Mouse (Mus musculus) layer of hippocampus, postnatal 10 days (tissue): ENCODE data around the gene Gja8. TPM values are rescaled to one million over a fixed set of nuclear protein-coding genes. Genes with fewer than 3 reads are reported as not detected.
A peak's percentile ranks its signal among the peaks of the same experiment; 100 is the strongest.

Experiments
- DNase-seq, 2 experiments: peaks; one replicate each; pipeline ENCODE4 v3.0.0; 2021; ENCODE audit warnings: low spot score in 2 of 2
- long read RNA-seq: library from polyadenylated mRNA; stranded (forward); transcript quantifications from one replicate; pipeline ENCODE4 v2.0.0, GENCODE M21; 2023
- total RNA-seq, 2 experiments: library from RNA; stranded (reverse); gene quantifications; 2 replicates each; pipeline ENCODE4 v1.2.3; 2021

The Gja8 gene
- total RNA-seq: not detected
- long read RNA-seq: 0 reads

DNA sequence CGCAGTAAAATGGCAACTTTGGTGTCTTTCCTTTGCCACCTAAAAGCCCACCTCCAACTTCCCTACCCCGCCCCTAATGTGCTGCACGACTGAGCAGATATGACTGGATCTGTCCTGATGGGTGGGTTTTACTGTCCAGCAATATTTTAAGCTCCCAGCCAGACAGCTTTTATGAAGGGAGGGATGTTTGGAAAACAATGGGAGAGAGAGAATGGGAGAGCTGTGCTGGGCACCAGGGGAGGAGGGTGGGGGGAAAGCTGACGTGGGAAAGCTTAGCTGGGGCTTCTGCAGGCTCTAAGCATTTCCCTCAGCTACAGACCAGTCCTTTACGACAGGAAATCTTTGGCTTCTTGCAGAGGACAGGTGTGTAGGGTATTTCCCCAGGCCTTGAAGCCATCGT lies at the start of gene Gja8:
Gene Gja8, minus strand, starts transcription at position 101 of the 400 bp plus-strand sequence.
- no peak for DNase-seq

DNA sequence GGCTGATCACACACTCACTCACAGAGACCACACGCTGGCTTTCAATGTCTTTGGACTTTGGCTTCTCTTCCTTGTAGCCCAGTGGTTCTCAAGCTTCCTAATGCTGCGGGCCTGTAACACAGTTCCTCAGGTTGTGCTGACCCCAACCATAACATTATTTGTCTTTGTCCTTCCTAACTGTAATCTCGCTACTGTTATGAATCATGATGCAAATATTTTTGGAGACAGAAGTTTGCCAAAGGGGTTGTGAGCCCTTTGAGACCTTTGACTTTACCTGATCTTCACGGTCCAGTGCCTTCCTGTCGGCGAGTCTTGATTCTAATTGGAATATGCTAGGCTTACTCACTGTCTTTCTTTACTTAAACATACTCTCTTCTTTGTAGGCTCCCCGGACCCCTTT lies 48.6 kb upstream of the Gja8 start:
- no peak for DNase-seq

DNA sequence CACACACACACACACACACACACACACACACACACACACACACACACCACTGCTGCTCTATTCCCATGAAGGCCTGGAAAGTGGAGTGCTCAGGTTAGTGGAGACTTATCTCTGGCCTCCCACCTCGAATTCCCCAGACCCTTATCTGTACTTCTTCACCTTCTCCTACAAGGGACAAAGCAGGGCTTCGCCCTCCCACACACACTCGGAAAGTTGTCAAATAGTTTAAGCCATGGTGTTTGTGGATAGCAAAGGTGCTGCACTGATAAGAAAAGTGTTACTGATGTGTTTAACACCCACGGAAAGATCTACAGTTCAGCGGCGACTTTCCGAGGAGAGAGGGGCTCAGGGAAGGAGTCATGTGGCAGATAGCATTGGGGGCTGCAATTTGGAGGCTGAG lies 45.2 kb upstream of the Gja8 start:
- no peak for DNase-seq

DNA sequence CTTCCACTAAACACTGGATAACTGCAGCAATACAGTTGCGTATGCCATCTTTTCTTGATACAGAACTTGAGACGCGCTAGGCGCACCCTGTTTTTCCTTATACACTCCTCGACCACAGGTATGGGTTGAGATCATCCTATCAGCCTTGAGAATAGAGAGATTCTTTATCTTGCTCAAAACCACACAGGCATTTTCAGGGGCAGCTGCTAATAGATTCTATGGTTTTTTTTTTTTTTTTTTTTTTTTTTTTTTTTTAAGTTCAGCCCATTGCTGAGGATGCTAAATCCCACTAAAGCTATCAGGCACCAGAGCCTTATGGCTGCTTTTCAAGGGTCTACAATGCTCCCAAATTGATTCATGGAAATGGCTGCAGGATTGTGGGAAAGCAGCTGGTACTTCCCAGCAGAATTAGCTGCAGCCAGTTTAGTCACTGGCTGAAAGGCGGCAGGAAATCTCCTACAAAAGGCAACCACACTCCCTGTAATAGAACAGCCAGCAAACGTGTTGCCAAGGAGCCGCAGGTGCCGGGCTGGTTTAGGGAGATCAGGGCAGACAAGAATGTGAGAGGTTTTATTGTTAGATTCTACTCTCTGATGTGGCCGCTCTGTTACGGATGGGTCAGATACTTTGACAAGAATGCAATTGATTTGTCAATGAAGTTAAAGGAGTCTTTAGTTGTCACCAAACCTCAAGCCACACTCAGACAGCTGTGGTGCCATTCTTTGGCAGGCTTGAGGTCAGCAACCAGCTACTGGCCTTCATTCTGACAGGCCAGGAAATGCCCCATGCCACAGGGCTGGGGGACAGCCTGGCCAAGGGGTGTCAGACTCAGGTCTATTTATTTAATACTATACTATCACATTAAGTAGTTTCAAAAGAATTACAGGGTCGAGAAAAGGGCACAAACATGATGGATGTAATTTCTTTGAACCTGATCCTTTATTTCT lies 37.5 kb upstream of the Gja8 start:
- DNase-seq: peak; percentile 27 to 29

DNA sequence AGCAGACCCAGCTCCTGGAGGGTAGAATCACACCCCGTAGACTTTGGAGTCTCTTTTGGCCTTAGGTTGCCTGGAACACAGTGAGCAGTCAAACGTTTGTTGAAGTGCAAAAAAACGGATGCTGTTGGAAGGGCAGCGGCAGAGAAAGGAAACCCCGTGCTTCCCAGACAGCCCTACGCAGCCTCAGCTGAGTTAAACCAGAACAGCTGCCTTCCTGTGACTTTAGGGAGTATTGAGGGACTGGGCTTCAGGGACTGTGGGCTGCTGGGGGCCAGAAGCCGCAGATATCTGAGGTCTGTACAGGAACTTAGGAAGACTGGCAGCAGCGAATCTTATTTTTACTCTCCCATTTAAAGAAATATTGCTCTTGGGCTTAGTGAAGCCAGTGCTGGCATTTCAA lies 34.8 kb upstream of the Gja8 start:
- no peak for DNase-seq

DNA sequence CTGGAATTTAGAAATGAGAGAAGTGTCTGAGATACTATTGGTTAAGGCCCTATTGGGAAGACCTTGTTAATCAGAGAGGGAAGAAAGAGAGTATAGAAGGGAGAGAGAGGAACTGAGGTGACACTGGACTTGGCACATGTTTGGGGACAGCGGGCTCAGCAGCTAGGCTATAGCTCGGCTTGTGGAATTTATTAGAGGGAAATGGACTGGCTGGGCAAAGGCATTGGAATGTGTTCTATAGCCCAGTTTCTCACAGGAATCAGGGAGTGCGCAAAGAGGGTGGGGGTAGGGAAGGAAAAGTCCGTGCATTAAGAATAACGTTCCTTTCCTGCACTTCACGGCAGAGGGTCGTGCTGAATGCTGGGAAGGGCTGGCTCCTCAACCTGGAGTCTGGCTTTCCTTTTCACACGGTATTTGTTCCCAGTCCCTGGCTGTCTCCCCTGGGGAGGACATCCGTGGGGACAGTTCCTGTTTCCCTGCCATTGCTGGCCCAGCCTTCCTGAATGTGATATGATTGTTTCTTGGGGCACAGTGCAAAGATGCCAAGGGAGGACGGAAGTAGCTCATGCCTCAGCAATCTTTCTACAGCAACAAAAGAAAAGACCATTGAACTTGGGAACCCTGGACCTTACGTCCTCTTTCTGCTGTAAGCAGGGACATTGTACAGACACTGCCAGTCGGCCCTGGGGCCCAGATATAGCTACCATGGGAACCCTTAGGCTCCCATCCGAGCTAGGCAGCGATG lies 27.8 kb upstream of the Gja8 start:
- no peak for DNase-seq

DNA sequence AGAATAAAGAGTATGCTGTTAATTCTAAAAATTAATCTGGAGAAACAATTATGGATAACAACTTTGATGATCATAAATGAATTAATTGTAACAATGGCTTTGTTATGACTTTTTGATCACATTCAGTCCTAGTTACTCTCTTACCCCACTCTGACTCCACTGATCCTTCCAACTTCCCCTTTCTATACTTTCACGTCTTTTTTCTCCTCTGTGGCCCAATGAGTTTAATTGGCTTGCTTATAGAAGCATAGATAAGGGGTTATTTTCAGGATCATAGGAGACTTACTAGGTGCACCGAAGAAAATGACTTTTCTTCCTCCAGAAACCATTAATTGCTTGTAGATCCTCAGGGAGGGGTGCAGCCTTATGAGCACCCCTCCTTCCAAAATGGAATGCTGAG lies 16.9 kb upstream of the Gja8 start:
- no peak for DNase-seq

DNA sequence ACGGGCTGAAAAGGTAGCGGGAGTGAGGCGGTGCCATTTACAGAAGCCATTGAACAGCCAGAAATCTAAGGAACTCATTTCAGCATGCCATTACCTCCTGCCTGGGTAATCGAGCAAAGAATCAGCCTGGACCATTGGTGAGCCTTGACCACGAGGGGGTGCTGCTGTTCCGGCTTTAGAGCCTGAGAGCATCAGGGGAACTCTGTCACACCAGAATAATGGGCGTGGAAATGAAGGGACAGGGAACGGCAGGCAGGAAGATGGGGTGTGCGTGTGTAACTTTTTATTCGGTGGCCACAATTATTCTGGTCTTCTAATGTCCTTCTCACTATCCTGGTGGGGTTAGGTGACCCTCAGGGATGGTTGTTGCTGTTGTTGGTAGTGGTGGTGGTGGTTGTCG lies 12.9 kb upstream of the Gja8 start:
- DNase-seq: peak; percentile 95 to 96

DNA sequence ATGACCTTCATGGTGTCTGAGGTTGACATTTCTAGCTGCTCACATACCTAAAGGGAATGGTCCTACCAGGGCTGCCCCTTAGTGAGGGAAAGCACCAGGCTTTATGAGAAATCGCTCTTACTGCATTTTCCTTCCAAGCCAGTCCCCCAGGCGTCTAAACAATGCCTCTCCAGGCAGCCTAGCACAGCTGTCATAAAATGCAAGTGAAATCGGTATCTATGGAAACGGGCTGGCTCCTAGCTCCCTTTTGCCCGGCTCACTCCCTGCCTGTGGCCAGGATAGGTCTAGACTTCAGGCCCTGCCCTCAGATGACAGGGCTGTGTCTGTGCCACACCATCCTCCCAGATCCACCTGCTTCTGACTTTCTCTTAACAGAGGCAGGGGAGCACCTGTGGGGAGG lies 11.8 kb upstream of the Gja8 start:
- DNase-seq: peak; percentile 28 to 39

DNA sequence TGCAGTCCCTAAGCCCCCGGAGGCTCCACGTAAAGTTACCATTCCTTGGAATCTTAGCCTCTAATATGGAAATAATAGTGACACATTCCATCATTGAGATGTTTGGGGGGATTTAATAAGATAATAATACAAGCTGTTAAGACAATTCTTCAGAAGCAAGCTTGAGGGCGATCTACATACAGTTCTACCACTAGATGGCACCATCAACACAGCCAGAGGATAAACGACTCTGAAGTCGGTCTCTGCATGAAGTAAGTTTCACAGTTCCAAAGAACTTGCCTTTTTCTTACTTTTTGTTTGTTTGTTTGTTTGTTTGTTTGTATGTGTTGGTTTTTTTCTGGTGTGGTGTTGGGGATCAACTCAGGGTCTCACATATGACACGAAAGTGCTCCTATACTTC lies 10.4 kb upstream of the Gja8 start:
- no peak for DNase-seq

DNA sequence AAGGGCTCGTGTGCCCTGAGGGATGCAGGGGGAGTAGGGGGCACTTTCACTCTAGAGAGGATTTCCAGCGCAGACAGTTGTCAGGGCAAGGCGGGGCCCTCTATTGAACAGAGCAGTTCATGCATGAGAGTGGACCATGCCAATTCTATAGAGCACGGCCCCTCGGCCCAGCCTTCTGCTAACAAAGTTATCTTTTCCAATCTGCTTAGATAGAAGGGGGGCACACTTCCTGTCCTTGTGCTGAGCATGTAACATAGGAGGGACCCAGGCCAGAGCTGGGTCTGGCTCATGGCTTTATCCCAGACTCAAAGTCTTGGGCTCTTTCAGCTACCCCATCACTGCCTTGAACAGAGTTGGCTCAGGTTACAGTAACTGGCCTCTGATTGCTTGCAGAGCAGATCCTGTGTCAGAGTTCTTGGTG lies 5.5 kb upstream of the Gja8 start:
- DNase-seq: no peak

DNA sequence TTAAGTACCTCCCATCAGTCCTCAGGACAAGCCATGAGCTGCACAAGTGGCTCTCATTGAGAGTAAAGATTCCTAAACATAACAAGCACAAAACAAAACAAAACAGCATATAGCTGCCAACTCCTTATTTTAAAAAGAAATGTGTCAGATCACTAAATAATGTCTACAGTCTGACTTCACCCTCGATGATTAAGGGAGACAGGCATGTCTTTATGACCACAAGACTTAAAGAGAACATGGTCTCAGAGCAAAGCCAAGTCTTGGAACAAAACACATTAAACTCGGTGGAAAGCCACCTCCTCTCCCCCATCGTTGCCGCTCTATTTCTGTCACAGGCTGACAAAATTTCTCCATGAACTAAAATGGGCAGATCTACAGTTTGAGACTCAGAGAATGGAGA lies 1.2 kb downstream of the Gja8 start:
- no peak for DNase-seq

DNA sequence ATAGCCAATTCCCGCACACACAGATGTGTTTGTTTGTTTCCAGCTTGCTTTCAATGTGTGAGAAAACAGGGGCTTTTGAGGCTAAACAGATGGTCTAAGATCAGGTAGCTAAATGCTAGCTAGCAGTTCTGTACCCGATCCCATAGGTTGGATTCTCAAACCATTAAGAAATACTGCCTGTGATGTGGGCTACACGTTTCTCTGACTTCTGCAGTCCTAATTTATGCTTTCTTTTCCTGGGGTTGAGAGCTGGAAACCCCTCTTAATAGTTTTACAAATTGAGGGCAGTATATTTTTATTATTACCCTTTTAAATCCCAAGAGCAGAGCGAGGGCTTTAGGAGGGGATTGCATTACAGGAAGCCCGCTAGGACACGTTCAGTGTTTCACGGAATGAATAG lies 4.8 kb downstream of the Gja8 start:
- DNase-seq: no peak

DNA sequence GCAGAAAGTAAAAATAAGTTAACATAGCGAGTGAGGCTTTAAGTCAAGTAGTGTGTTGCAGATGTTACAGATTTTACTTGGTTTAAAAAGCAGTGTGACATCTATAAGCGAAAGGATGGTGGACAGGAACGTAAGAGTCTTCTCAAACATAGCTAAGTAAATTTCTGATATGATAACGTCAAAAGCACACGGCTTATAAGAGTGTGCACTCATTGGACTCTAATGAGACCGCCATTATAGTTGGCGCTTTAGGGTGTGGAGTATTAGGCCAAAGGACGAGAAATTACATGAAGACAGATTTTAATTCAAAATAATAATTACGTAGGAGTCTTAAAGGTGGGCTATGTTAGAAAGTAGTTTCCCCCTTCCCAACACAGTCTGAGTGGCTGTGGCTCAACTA lies 20.2 kb downstream of the Gja8 start:
- no peak for DNase-seq

DNA sequence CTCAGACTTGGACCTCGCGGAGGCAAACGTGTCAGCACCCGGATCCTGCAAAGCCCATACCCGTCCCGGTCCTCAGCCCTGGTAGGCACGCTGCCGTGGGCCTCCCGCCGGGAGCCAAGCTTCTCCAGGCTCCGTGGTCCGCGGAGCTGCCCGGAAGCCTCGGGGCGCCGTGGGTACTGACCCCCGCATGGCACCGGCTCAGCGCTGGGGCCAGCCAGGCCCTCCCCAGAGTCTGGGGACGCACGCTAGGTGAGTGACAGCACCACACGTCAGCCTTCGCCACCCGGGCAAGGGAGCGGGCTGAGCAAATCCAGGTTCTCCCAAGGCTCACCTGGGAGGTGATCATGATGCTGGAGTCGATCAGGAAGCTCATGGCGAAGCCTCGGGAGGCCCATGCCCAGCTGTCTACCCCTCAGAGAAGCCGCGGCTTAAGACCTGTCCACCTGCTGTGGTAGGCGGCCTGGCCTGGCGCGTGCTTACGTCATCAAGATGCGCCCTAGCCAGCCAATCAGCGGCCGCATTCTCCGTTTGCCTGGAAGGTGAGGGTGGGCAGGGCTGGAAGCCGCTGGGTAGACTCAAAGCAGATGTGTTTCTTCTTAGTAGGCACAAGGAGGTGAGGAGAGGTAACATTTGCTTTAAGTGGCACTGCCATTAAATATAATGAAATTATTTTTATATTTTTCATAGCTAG lies 20.8 kb downstream of the Gja8 start, which contains the start of gene Gpr89:
Gene Gpr89, minus strand, starts transcription at position 496 of the 691 bp plus-strand sequence.
- peak; percentile 96 for DNase-seq

DNA sequence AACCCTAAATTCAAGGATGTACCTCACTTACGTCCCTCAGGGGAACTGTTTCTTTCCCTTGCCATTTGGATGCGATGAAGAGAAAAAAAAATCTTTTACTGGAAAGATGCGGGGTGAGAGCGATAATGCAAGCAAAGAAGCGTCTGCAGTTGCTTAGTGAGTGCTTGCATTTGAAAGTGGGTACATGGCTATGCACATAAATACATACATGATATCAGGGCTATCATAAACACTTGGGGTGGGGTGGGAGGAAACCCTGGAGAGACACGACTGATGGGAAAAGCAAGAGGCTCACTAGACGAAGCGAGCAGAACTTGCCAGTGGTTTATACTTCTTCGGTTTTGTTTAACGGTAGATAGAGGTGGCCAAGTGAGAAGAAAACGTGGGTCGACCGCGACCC lies 21.4 kb downstream of the Gja8 start, which contains the start of gene Gja5:
Gene Gja5, plus strand, starts transcription at position 301 of the 400 bp plus-strand sequence.
- DNase-seq: no peak

DNA sequence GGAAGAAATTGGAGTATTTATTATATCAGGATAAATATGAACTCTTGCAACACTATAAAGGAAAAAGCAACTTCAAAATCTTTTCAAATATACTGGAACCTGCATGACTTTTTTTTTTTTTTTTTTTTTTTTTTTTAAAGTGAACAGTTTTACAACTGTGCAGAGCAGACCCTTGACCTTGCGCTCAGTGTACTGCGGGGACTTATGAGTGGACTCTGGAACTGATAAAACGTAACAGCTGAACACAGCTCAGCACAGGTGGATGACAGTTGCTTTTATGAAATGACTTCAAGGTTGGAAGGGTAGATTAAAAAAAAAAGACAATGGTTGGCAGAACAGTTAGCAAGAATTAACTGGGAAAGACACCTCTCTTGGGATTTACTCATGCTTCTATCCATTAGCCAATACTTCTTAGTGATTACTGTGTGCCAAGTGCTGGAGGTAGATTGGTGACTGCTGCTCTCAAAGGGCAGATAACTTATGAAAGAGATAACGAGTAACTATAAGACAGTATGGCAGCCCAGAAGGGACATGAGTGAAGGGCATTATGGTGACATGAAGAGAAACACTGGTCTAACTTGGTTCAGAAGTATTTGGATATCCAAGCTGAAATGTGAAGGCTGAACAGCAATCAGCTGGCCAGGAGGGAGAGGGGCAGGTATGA lies 23.4 kb downstream of the Gja8 start:
- DNase-seq: no peak

DNA sequence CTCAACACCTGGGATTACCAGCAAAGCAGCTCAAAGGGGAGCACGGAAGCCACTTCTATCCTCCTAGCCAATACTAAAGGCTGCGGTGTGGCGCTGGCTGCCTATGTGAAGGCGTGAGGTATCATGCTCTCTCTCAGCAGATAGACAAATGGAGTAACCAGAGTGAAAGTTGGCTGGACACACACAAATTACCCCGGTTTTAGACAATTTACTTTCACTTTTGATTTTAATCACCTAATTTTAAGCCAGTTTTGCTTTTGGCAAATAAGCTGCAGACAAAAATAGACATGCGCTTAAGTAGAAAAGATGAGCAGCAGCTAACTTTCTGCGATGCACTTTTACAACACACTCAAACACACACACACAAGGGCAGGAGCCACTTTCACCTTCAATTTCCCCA lies 42.1 kb downstream of the Gja8 start:
- DNase-seq: no peak

DNA sequence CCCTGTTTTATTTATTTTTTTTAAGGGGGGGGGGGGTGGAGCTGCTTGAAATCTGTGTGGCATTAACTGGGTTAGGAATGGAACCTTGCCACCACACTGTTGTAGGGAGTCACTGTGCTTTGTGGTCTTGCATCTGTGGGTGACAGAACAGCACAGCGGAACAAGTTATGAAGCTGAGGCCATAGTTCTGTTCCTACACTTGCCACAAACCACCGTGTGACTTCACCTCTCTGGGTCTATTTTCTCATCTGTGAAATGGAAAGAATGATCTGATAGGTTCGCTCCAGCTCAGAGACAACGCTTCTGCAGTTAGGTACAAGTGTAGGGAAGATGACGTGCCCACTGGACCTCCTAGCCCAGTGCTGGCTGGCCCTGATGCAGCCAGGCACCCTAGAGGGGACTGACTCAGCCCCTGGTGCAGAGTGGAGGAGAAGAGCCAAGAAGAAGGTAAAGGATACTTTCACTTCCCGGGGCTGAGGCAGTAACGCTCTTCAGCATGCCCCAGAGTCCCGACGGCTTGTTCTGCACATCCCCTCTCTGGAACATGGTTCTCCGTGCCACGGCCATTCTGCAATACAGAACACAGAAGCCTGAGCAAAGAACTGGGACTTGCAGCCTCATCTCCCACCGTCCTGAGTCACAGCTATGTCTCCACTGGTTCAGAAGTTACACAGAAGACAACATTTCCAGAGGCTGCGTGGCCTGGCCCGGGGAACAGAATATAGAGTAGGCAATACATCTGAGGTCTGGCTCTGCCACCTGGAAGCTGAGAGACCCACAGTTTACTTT lies 43.6 kb downstream of the Gja8 start:
- DNase-seq: no peak

DNA sequence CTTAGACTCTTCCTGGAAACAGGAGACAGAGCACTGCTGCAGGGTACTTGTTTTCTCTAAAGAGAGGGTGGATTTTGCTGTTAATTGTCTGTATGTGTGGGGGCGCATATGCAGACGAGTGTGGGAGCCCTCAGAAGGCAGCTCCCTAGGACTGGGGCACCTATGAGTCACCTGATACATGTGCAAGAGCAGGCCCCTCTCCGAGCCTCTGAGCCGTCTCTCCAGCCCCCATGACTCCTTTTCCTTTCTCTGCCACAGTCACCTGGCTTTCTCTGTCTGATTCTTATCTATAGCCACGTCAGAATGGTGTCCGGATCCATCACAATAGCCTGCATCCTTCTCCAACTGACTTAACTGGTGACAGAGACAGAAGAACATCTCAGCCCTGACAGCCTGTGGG lies 44.3 kb downstream of the Gja8 start:
- DNase-seq: no peak
